Mouse (Mus musculus): Measurements from ENCODE around the gene Ankrd22. TPM values are rescaled to one million over a fixed set of nuclear protein-coding genes. Genes with fewer than 3 reads are reported as not detected.

Gene Ankrd22
- polyA plus RNA-seq, 1 experiment, result not detected

GRCm38 (mm10) chr19:34119102-34119501 lies 46.8 kb downstream of the Ankrd22 start:
- Histone ChIP-seq H3K4me1 (ENCODE audit: control insufficient read depth, insufficient read depth, low read length) (no peaks in the 10 kb centered on the region), H3K27ac (ENCODE audit: insufficient read depth, low read length) (peak overlapping the region; percentile 98), H3K4me3 (ENCODE audit: insufficient read depth, low read length) (no peak overlapping the region)
- TF ChIP-seq CTCF (IDR thresholded peaks at IDR 0.05; ENCODE audit: borderline replicate concordance, insufficient read depth, low read length), result no peak
- no peak for TF ChIP-seq POLR2A (IDR thresholded peaks at IDR 0.05; ENCODE audit: low read depth, low read length)

- H3K4me3 ChIP-seq (ENCODE audit: insufficient read depth, low read length), result no peak overlapping the region
- TF ChIP-seq CTCF (IDR thresholded peaks at IDR 0.05; ENCODE audit: borderline replicate concordance, insufficient read depth, low read length), result no peak
- no peak for TF ChIP-seq POLR2A (IDR thresholded peaks at IDR 0.05; ENCODE audit: low read depth, low read length)
- H3K27ac ChIP-seq (ENCODE audit: insufficient read depth, low read length), result no peak overlapping the region
- H3K4me1 ChIP-seq (ENCODE audit: control insufficient read depth, insufficient read depth, low read length), result no peaks in the 10 kb centered on the region
Measured at GRCm38 (mm10) chr19:34104841-34105240, 61.0 kb downstream of the Ankrd22 start.

GRCm38 (mm10) chr19:34101888-34102287 lies 64.0 kb downstream of the Ankrd22 start:
- no peak overlapping the region for H3K4me3 ChIP-seq (ENCODE audit: insufficient read depth, low read length)
- no peak overlapping the region for H3K27ac ChIP-seq (ENCODE audit: insufficient read depth, low read length)
- no peak for TF ChIP-seq CTCF (IDR thresholded peaks at IDR 0.05; ENCODE audit: borderline replicate concordance, insufficient read depth, low read length)
- no peak for TF ChIP-seq POLR2A (IDR thresholded peaks at IDR 0.05; ENCODE audit: low read depth, low read length)
- H3K4me1 ChIP-seq (ENCODE audit: control insufficient read depth, insufficient read depth, low read length), result no peaks in the 10 kb centered on the region

- H3K4me1 ChIP-seq (ENCODE audit: control insufficient read depth, insufficient read depth, low read length), result no peaks in the 10 kb centered on the region
- no peak within 1 kb of the TSS for H3K4me3 ChIP-seq (ENCODE audit: insufficient read depth, low read length)
- H3K27ac ChIP-seq (ENCODE audit: insufficient read depth, low read length), result no peak within 1 kb of the TSS
- TF ChIP-seq CTCF (IDR thresholded peaks at IDR 0.05; ENCODE audit: borderline replicate concordance, insufficient read depth, low read length) (no peak), POLR2A (IDR thresholded peaks at IDR 0.05; ENCODE audit: low read depth, low read length) (no peak)
Measured at GRCm38 (mm10) chr19:34100633-34101032, 65.2 kb downstream of the Ankrd22 start, which contains the start of gene Lipm. TSS of gene Lipm (plus strand) at chr19:34100933.

GRCm38 (mm10) chr19:34096228-34096627 lies 69.6 kb downstream of the Ankrd22 start:
- no peak for TF ChIP-seq CTCF (IDR thresholded peaks at IDR 0.05; ENCODE audit: borderline replicate concordance, insufficient read depth, low read length)
- TF ChIP-seq POLR2A (IDR thresholded peaks at IDR 0.05; ENCODE audit: low read depth, low read length), result no peak
- Histone ChIP-seq H3K27ac (ENCODE audit: insufficient read depth, low read length) (no peak overlapping the region), H3K4me1 (ENCODE audit: control insufficient read depth, insufficient read depth, low read length) (no peaks in the 10 kb centered on the region), H3K4me3 (ENCODE audit: insufficient read depth, low read length) (no peak overlapping the region)

GRCm38 (mm10) chr19:34095381-34095780 lies 70.5 kb downstream of the Ankrd22 start:
- H3K27ac ChIP-seq (ENCODE audit: insufficient read depth, low read length), result no peak overlapping the region
- no peak overlapping the region for H3K4me3 ChIP-seq (ENCODE audit: insufficient read depth, low read length)
- TF ChIP-seq CTCF (IDR thresholded peaks at IDR 0.05; ENCODE audit: borderline replicate concordance, insufficient read depth, low read length), result no peak
- TF ChIP-seq POLR2A (IDR thresholded peaks at IDR 0.05; ENCODE audit: low read depth, low read length), result no peak
- H3K4me1 ChIP-seq (ENCODE audit: control insufficient read depth, insufficient read depth, low read length), result no peaks in the 10 kb centered on the region

- TF ChIP-seq POLR2A (IDR thresholded peaks at IDR 0.05; ENCODE audit: low read depth, low read length) (no peak), CTCF (IDR thresholded peaks at IDR 0.05; ENCODE audit: borderline replicate concordance, insufficient read depth, low read length) (no peak)
- no peaks in the 10 kb centered on the region for H3K4me1 ChIP-seq (ENCODE audit: control insufficient read depth, insufficient read depth, low read length)
- H3K27ac ChIP-seq (ENCODE audit: insufficient read depth, low read length), result no peak overlapping the region
- H3K4me3 ChIP-seq (ENCODE audit: insufficient read depth, low read length), result no peak overlapping the region
Measured at GRCm38 (mm10) chr19:34089011-34089680, 76.7 kb downstream of the Ankrd22 start.

GRCm38 (mm10) chr19:34078130-34078529 lies 87.7 kb downstream of the Ankrd22 start:
- no peak for TF ChIP-seq CTCF (IDR thresholded peaks at IDR 0.05; ENCODE audit: borderline replicate concordance, insufficient read depth, low read length)
- no peak for TF ChIP-seq POLR2A (IDR thresholded peaks at IDR 0.05; ENCODE audit: low read depth, low read length)
- H3K4me3 ChIP-seq (ENCODE audit: insufficient read depth, low read length), result no peak overlapping the region
- H3K4me1 ChIP-seq (ENCODE audit: control insufficient read depth, insufficient read depth, low read length), result no peaks in the 10 kb centered on the region
- no peak overlapping the region for H3K27ac ChIP-seq (ENCODE audit: insufficient read depth, low read length)

- Histone ChIP-seq H3K27ac (ENCODE audit: insufficient read depth, low read length) (no peak overlapping the region), H3K4me3 (ENCODE audit: insufficient read depth, low read length) (no peak overlapping the region), H3K4me1 (ENCODE audit: control insufficient read depth, insufficient read depth, low read length) (no peaks in the 10 kb centered on the region)
- TF ChIP-seq POLR2A (IDR thresholded peaks at IDR 0.05; ENCODE audit: low read depth, low read length) (no peak), CTCF (IDR thresholded peaks at IDR 0.05; ENCODE audit: borderline replicate concordance, insufficient read depth, low read length) (no peak)
Measured at GRCm38 (mm10) chr19:34074239-34074638, 91.6 kb downstream of the Ankrd22 start.

Other genes starting within 250 kb of the Ankrd22 start
- not detected in 2 replicates for gene Lipf, start 204.9 kb downstream of the Ankrd22 start, polyA plus RNA-seq (2011; ENCODE audit: insufficient read length, low read depth, missing spikeins)
- gene Lipk, start 157.8 kb downstream of the Ankrd22 start, polyA plus RNA-seq (2011; ENCODE audit: insufficient read length, low read depth, missing spikeins), result not detected in 2 replicates
- gene Lipn, start 98.7 kb downstream of the Ankrd22 start, polyA plus RNA-seq (2011; ENCODE audit: insufficient read length, low read depth, missing spikeins), result not detected in 2 replicates
- 0.25 TPM in 1 of 2 replicates, not detected in the other for gene Lipm, start 65.1 kb downstream of the Ankrd22 start, polyA plus RNA-seq (2011; ENCODE audit: insufficient read length, low read depth, missing spikeins)
- gene Stambpl1, start 26.2 kb upstream of the Ankrd22 start, polyA plus RNA-seq (2011; ENCODE audit: insufficient read length, low read depth, missing spikeins), result 30.6 and 40.5 TPM in 2 replicates
- 5,580 and 7,205 TPM in 2 replicates for gene Acta2, start 89.5 kb upstream of the Ankrd22 start, polyA plus RNA-seq (2011; ENCODE audit: insufficient read length, low read depth, missing spikeins)
- gene Fas, start 124.6 kb upstream of the Ankrd22 start, polyA plus RNA-seq (2011; ENCODE audit: insufficient read length, low read depth, missing spikeins), result 27.9 and 32.2 TPM in 2 replicates

Measured in embryonic fibroblast, embryonic 13.5 days (primary cell).